Mouse (Mus musculus): ENCODE data around the gene Olfr558.

DNA sequence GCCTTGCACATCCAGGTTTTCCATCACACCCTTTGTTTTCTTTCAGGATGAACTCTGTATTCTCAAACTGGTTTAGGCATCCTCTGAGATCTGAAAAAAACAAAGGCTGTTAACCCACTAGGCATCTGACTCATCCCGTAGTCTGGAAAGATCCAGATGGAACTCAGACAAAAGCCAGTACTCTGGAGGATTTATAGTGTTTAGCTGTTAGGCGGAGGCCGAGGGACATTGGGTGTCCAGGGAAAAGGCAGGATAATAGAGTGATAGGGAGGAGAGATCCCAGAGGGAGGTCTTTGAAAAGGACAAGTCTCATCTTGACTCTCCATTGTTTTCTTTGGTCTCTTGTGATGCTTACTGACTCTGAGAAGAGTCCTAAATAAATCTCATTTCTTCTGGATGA lies 37.4 kb upstream of the Olfr558 start, which contains the start of gene Olfr556:
- no peak for TF ChIP-seq POLR2A (IDR thresholded peaks at IDR 0.05; ENCODE audit: low read depth, low read length)
- TF ChIP-seq CTCF (IDR thresholded peaks at IDR 0.05; ENCODE audit: extremely low read depth, insufficient read depth, insufficient read length, insufficient replicate concordance), result no peak

Measured in spleen, adult 2 months (tissue).